Mouse (Mus musculus) liver, postnatal 0 days (tissue): ENCODE data around the gene Ppm1h.

ENCODE experiments used
- CTCF ChIP-seq: sonication (generic); IDR thresholded peaks from 2 replicates; pipeline ENCODE4 v1.5.1; 2016; ENCODE audit warnings: antibody characterized with exemption, low read depth
- EP300 ChIP-seq: IDR thresholded peaks from 2 replicates; pipeline ENCODE4 v1.6.1; 2016; ENCODE audit warnings: antibody characterized with exemption, low read depth, mild to moderate bottlenecking

DNA sequence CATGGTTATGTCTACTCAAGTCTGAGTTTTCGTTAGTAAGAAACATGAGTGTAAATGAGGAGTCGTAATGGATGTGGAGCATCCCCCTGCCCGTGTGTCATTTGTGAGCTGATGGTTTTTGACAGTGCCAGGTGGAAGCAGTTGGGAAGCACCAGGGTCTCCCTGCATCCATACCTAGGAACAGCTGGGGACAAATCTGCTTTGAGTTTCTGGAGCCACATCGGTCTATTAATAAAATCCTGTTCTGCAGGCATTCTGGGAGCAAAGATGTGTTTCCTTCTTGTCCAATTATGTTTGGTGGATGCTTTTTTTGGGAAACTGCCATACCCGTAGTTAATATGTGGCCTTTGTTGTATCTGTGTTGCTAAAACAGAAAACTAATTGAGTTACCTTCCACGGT, 26.9 kb downstream of the Ppm1h start:
- TF ChIP-seq CTCF (no peak), EP300 (no peak)
